Mouse (Mus musculus): ENCODE results near the gene Rnase12. TPM values are rescaled to one million over a fixed set of nuclear protein-coding genes. Genes with fewer than 3 reads are reported as not detected.

Gene Rnase12
- polyA plus RNA-seq, 1 experiment from 2014 or later, result not detected

DNA sequence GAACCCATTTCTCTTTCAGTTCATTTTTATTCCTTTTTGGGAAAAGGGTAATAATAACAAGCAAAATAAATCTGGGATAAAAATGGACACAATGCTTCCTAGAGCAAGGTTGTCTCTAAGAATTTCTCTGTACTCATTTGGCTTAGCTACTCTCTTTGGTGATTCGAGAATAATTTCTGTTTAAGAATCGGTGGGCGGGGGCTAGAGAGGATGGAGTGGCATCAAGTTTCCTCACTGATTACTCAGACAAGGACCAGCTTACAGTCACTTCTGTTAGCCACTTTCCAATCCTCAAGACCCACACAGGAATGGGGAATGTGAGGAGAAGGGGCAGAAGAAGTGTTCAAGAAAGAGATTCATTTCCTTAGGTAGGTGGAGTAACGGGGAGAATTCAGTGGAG is 48.7 kb downstream of the Rnase12 start:
- no peaks in the 10 kb centered on the region for H3K36me3 ChIP-seq
- ATAC-seq (ENCODE audit: insufficient number of reproducible peaks, insufficient read depth, low FRiP score, low TSS enrichment, low read depth), result no peak
- H3K4me1 ChIP-seq, result peaks cover 17% of the 10 kb centered on the region; the same call in 1 of the 2 replicates
- peak overlapping the region; percentile 84 for H3K27ac ChIP-seq
- H3K9me3 ChIP-seq, result no peaks in the 10 kb centered on the region
- H3K27me3 ChIP-seq, result no peaks in the 10 kb centered on the region
- no peak overlapping the region for H3K9ac ChIP-seq
- H3K4me3 ChIP-seq, result no peak overlapping the region
- no peak overlapping the region for H3K4me2 ChIP-seq
- 63% methylated on average over 4 of the region's 4 CpGs for WGBS

- no peak overlapping the region for H3K4me3 ChIP-seq
- H3K4me1 ChIP-seq, result peaks cover 17% of the 10 kb centered on the region; the same call in 1 of the 2 replicates
- H3K9me3 ChIP-seq, result no peaks in the 10 kb centered on the region
- WGBS, result 63% methylated on average over 13 of the region's 13 CpGs
- no peaks in the 10 kb centered on the region for H3K27me3 ChIP-seq
- no peak overlapping the region for H3K4me2 ChIP-seq
- no peak overlapping the region for H3K9ac ChIP-seq
- peak overlapping the region; percentile 84 for H3K27ac ChIP-seq
- no peaks in the 10 kb centered on the region for H3K36me3 ChIP-seq
- ATAC-seq (ENCODE audit: insufficient number of reproducible peaks, insufficient read depth, low FRiP score, low TSS enrichment, low read depth), result no peak
These were observed 49.3 kb downstream of the Rnase12 start for GRCm38 (mm10) chr14:51007914-51008713.

DNA sequence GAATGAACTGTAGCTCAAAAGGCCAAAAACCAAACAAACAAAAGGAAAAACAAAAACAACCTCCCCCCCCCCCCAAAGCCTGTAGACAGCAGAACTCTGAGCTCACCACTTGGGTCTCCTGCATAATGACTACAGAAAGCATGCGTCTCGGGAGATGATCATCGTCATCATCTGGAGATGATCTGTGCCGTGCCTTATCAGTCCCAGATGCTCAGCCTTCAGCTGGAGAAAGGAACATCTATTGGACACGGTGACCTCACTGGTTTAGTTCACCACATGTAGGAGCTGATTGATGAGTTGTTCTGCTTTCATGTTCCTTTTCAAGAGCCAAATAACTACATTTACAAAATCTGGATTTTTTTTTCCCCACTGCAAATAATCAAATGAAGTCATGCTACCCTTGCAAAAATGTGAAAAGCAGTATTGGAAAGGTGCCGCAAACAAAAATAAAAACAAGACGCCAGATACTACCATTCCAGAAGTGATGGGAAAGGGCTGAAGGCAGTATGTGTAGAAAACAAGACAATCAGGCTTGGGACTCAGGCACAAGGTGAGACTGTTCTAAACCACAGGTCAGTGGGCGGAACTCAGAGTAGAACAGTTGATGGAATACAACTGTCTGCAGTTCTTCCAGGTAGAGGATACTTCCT is 50.2 kb downstream of the Rnase12 start, which contains the start of gene Rnase10:
Gene Rnase10, plus strand, starts transcription at position 600 of the 650 bp plus-strand sequence.
- WGBS, result 45% methylated on average over 8 of the region's 8 CpGs
- Histone ChIP-seq H3K4me3 (no peak within 1 kb of the TSS), H3K27me3 (no peaks in the 10 kb centered on the region), H3K36me3 (no peaks in the 10 kb centered on the region), H3K9ac (no peak within 1 kb of the TSS), H3K27ac (peak within 1 kb of the TSS; percentile 84), H3K9me3 (no peaks in the 10 kb centered on the region), H3K4me2 (no peak within 1 kb of the TSS), H3K4me1 (peaks cover 17% of the 10 kb centered on the region; the same call in 1 of the 2 replicates)
- ATAC-seq (ENCODE audit: insufficient number of reproducible peaks, insufficient read depth, low FRiP score, low TSS enrichment, low read depth), result no peak

Other genes with a start within 250 kb of the Rnase12 start
- not detected in 2 replicates for gene Ccnb1ip1, start 249.9 kb downstream of the Rnase12 start, polyA plus RNA-seq (2015; fragmentation: Nextera tagmentation; extraction: Ambion mirVana)
- 72.4 and 78.7 TPM in 2 replicates for gene Parp2, start 249.8 kb downstream of the Rnase12 start, polyA plus RNA-seq (2015; fragmentation: Nextera tagmentation; extraction: Ambion mirVana)
- gene Tep1, start 187.1 kb downstream of the Rnase12 start, polyA plus RNA-seq (2015; fragmentation: Nextera tagmentation; extraction: Ambion mirVana), result 4.4 and 5.3 TPM in 2 replicates
- gene Klhl33, start 160.2 kb downstream of the Rnase12 start, polyA plus RNA-seq (2015; fragmentation: Nextera tagmentation; extraction: Ambion mirVana), result 0.37 and 0.50 TPM in 2 replicates
- 182 and 189 TPM in 2 replicates for gene Osgep, start 132.8 kb downstream of the Rnase12 start, polyA plus RNA-seq (2015; fragmentation: Nextera tagmentation; extraction: Ambion mirVana)
- gene Apex1, start 132.7 kb downstream of the Rnase12 start, polyA plus RNA-seq (2015; fragmentation: Nextera tagmentation; extraction: Ambion mirVana), result 263 and 305 TPM in 2 replicates
- 55.6 and 56.9 TPM in 2 replicates for gene Pip4p1, start 126.8 kb downstream of the Rnase12 start, polyA plus RNA-seq (2015; fragmentation: Nextera tagmentation; extraction: Ambion mirVana)
- gene Pnp, start 126.6 kb downstream of the Rnase12 start, polyA plus RNA-seq (2015; fragmentation: Nextera tagmentation; extraction: Ambion mirVana), result 49.3 and 49.7 TPM in 2 replicates
- 3.1 TPM in 1 of 2 replicates, not detected in the other for gene Gm49342, start 113.1 kb downstream of the Rnase12 start, polyA plus RNA-seq (2015; fragmentation: Nextera tagmentation; extraction: Ambion mirVana)
- gene Pnp2, start 101.7 kb downstream of the Rnase12 start, polyA plus RNA-seq (2015; fragmentation: Nextera tagmentation; extraction: Ambion mirVana), result 0.39 and 0.65 TPM in 2 replicates
- 0.18 and 0.29 TPM in 2 replicates for gene Rnase10, start 49.9 kb downstream of the Rnase12 start, polyA plus RNA-seq (2015; fragmentation: Nextera tagmentation; extraction: Ambion mirVana)
- gene Rnase9, start 15.8 kb downstream of the Rnase12 start, polyA plus RNA-seq (2015; fragmentation: Nextera tagmentation; extraction: Ambion mirVana), result not detected in 2 replicates
- not detected in 2 replicates for gene Rnase11, start 7.5 kb downstream of the Rnase12 start, polyA plus RNA-seq (2015; fragmentation: Nextera tagmentation; extraction: Ambion mirVana)
- not detected in 2 replicates for gene Olfr750, start 16.8 kb upstream of the Rnase12 start, polyA plus RNA-seq (2015; fragmentation: Nextera tagmentation; extraction: Ambion mirVana)
- gene Rnase4, start 33.4 kb upstream of the Rnase12 start, polyA plus RNA-seq (2015; fragmentation: Nextera tagmentation; extraction: Ambion mirVana), result 27.4 and 27.6 TPM in 2 replicates
- gene Ang, start 33.5 kb upstream of the Rnase12 start, polyA plus RNA-seq (2015; fragmentation: Nextera tagmentation; extraction: Ambion mirVana), result 4.6 and 5.7 TPM in 2 replicates
- gene Eddm3b, start 56.8 kb upstream of the Rnase12 start, polyA plus RNA-seq (2015; fragmentation: Nextera tagmentation; extraction: Ambion mirVana), result not detected in 2 replicates
- gene Rnase6, start 66.2 kb upstream of the Rnase12 start, polyA plus RNA-seq (2015; fragmentation: Nextera tagmentation; extraction: Ambion mirVana), result 0.50 and 0.56 TPM in 2 replicates
- 0.28 TPM in 1 of 2 replicates, not detected in the other for gene Rnase1, start 89.1 kb upstream of the Rnase12 start, polyA plus RNA-seq (2015; fragmentation: Nextera tagmentation; extraction: Ambion mirVana)
- not detected in 2 replicates for gene Rnase2b, start 104.6 kb upstream of the Rnase12 start, polyA plus RNA-seq (2015; fragmentation: Nextera tagmentation; extraction: Ambion mirVana)
- not detected in 2 replicates for gene Ang2, start 141.5 kb upstream of the Rnase12 start, polyA plus RNA-seq (2015; fragmentation: Nextera tagmentation; extraction: Ambion mirVana)
- not detected in 2 replicates for gene Ear14, start 145.7 kb upstream of the Rnase12 start, polyA plus RNA-seq (2015; fragmentation: Nextera tagmentation; extraction: Ambion mirVana)
- gene Rnase2a, start 198.5 kb upstream of the Rnase12 start, polyA plus RNA-seq (2015; fragmentation: Nextera tagmentation; extraction: Ambion mirVana), result not detected in 2 replicates